Mouse (Mus musculus) liver, embryonic 16.5 days (tissue): ENCODE measurements around the gene Lekr1. TPM values are rescaled to one million over a fixed set of nuclear protein-coding genes. Genes with fewer than 3 reads are reported as not detected.
A peak's percentile ranks its signal among the peaks of the same experiment; 100 is the strongest.

Experiments
- ATAC-seq: fragments of 200-750 bp; cut with Nextera tagmentation; 2 replicates; pipeline ENCODE4 v1.8.0; 2017; ENCODE audit warnings: low read depth, mild to moderate bottlenecking, moderate number of reproducible peaks, moderate library complexity
- H3K27ac ChIP-seq: fragments of 300-500 bp; sonication (generic); 2 replicates; pipeline ENCODE4 v1.5.1; 2014; ENCODE audit warnings: mild to moderate bottlenecking, low read length
- H3K27me3 ChIP-seq: fragments of 300-500 bp; sonication (generic); 2 replicates; pipeline ENCODE4 v1.6.1; 2014; ENCODE audit warnings: low read depth, low read length, mixed read lengths; ENCODE audit not compliant: control insufficient read depth, insufficient read depth
- H3K36me3 ChIP-seq: fragments of 300-500 bp; sonication (generic); 2 replicates; pipeline ENCODE4 v1.6.1; 2014; ENCODE audit warnings: mild to moderate bottlenecking; ENCODE audit not compliant: control insufficient read depth, insufficient read depth
- H3K4me1 ChIP-seq: fragments of 300-500 bp; sonication (generic); 2 replicates; pipeline ENCODE4 v1.6.1; 2014; ENCODE audit warnings: low read depth, low read length, mixed read lengths; ENCODE audit not compliant: control insufficient read depth
- H3K4me2 ChIP-seq: fragments of 300-500 bp; sonication (generic); 2 replicates; pipeline ENCODE4 v1.6.1; 2014; ENCODE audit warnings: low read depth, low read length, mixed read lengths
- H3K4me3 ChIP-seq: fragments of 300-500 bp; sonication (generic); 2 replicates; pipeline ENCODE4 v1.5.1; 2014; ENCODE audit warnings: low read depth, mild to moderate bottlenecking, low read length
- H3K9ac ChIP-seq: fragments of 300-500 bp; sonication (generic); 2 replicates; pipeline ENCODE4 v1.6.1; 2014; ENCODE audit warnings: low read depth, low read length
- H3K9me3 ChIP-seq: fragments of 300-500 bp; sonication (generic); replicated peaks from 2 replicates; pipeline ENCODE4 v1.6.1; 2016; ENCODE audit warnings: low read length; ENCODE audit not compliant: control insufficient read depth
- WGBS: fragments of 180-500 bp; shearing (Covaris S2); extraction: QIAGEN DNeasy Blood & Tissue Kit; methylation state at CpG from one replicate; pipeline ENCODE4 v1.1.7; 2014; ENCODE audit not compliant: insufficient replicate concordance; 5-methylcytosine and 5-hydroxymethylcytosine counted together
- polyA plus RNA-seq: library from polyadenylated mRNA; unstranded; fragments of >200 nt; fragmentation: Nextera tagmentation; extraction: Ambion mirVana; gene quantifications from 2 replicates; pipeline ENCODE4 v1.2.1, GENCODE M21; 2015

Gene Lekr1
- polyA plus RNA-seq, 1 experiment from 2014 or later, result 0.94 TPM

GRCm38 (mm10) chr3:65844302-65844701 is 178.3 kb downstream of the Lekr1 start:
- Histone ChIP-seq H3K36me3 (no peaks in the 10 kb centered on the region), H3K27ac (no peak overlapping the region), H3K4me3 (no peak overlapping the region), H3K27me3 (no peaks in the 10 kb centered on the region), H3K4me2 (no peak overlapping the region), H3K4me1 (no peaks in the 10 kb centered on the region; the same call in 1 of the 2 replicates), H3K9me3 (no peaks in the 10 kb centered on the region), H3K9ac (no peak overlapping the region)
- WGBS, result 61% methylated on average over 10 of the region's 10 CpGs
- ATAC-seq, result no peak

DNA sequence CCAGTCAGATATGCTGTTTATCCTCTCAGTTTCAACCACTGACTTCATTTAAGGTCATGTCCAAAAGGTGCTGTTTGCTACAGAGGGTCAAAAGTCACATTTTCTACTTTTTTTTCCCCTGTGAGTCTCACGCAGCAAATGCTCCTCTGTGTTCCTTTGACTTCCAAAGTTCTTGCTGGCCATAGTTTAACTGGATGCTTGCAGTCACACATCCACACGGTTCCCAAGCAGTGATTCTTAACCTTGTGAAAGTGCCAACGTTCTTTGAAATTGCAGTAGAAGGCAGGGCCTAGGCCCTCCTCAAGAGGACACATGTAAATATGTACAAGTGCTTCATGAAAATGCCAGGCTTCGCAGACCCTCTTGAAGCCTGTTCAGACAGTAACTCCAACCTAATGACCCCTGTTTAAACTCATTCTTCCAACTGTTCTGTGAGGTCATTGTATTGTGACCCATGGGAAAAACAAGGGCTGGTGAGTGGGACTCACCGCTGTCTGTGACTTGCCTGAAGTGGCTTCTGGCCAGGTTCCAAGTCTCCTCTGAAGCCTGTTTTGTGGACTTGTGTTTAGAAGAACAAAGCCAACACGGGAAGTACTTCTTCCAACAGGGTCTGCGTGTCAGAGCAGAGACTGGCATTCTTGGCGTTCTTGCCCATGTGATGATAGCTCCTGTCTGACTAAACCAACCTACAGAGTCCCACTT is 179.0 kb downstream of the Lekr1 start:
- no peak overlapping the region for H3K4me3 ChIP-seq
- H3K36me3 ChIP-seq, result no peaks in the 10 kb centered on the region
- H3K27me3 ChIP-seq, result no peaks in the 10 kb centered on the region
- H3K9me3 ChIP-seq, result no peaks in the 10 kb centered on the region
- H3K4me2 ChIP-seq, result no peak overlapping the region
- no peak overlapping the region for H3K27ac ChIP-seq
- no peak for ATAC-seq
- H3K4me1 ChIP-seq, result no peaks in the 10 kb centered on the region; the same call in 1 of the 2 replicates
- WGBS, result 48% methylated on average over 8 of the region's 8 CpGs
- H3K9ac ChIP-seq, result no peak overlapping the region

GRCm38 (mm10) chr3:65847158-65847787 is 181.2 kb downstream of the Lekr1 start:
- Histone ChIP-seq H3K4me3 (no peak overlapping the region), H3K4me2 (no peak overlapping the region), H3K9me3 (no peaks in the 10 kb centered on the region), H3K9ac (no peak overlapping the region), H3K27ac (no peak overlapping the region), H3K27me3 (no peaks in the 10 kb centered on the region), H3K4me1 (no peaks in the 10 kb centered on the region; the same call in 1 of the 2 replicates), H3K36me3 (no peaks in the 10 kb centered on the region)
- no peak for ATAC-seq
- 61% methylated on average over 4 of the region's 4 CpGs for WGBS

DNA sequence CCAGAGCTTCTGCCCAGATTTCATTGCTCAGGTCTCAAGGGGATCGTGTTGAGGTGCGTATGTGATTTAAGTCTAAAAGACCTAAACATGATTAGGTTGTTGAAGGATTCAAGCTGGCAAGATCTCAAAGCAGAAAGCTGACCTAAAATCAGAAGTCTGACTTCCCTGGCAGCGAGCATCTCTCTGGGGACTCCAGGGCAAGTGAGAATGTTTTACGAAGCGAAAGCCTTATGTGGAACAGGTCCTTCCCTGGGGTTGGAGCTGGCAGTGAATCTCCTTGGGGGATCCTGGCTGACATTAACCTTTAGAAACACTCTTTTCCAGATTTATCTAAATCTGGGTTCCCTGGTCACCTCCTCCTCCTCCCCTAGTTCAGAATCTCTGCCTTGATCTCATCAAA is 187.7 kb downstream of the Lekr1 start:
- no peak overlapping the region for H3K4me2 ChIP-seq
- H3K9ac ChIP-seq, result no peak overlapping the region
- no peaks in the 10 kb centered on the region for H3K36me3 ChIP-seq
- ATAC-seq, result no peak
- no peaks in the 10 kb centered on the region for H3K9me3 ChIP-seq
- H3K27me3 ChIP-seq, result no peaks in the 10 kb centered on the region
- WGBS, result 73% methylated on average over 5 of the region's 5 CpGs
- H3K4me3 ChIP-seq, result no peak overlapping the region
- peaks cover under 1% of the 10 kb centered on the region; the same call in 1 of the 2 replicates for H3K4me1 ChIP-seq
- no peak overlapping the region for H3K27ac ChIP-seq

DNA sequence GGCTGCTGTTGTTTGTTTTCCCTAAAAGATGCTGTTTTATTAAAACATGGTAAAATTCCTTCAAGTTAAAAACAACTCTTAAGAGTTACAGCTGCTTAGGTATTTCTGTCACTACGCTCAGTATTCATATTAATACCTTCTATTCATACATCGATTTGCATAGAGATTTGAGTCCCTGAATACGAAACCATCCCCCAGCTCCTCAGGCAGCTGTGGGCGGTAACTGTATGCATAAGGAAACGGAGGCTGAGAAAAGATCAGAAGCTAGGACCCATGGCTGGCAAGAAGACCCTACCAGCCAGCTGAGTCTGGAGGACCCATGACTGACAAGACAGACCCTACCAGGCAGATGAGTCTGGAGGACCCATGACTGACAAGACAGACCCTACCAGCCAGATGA is 189.5 kb downstream of the Lekr1 start:
- H3K27ac ChIP-seq, result no peak overlapping the region
- H3K27me3 ChIP-seq, result no peaks in the 10 kb centered on the region
- no peak for ATAC-seq
- no peaks in the 10 kb centered on the region for H3K9me3 ChIP-seq
- WGBS, result 71% methylated on average over 5 of the region's 5 CpGs
- no peak overlapping the region for H3K9ac ChIP-seq
- H3K36me3 ChIP-seq, result no peaks in the 10 kb centered on the region
- H3K4me2 ChIP-seq, result no peak overlapping the region
- peaks cover 4% of the 10 kb centered on the region; the same call in 1 of the 2 replicates for H3K4me1 ChIP-seq
- H3K4me3 ChIP-seq, result no peak overlapping the region

GRCm38 (mm10) chr3:65858118-65858517 is 192.1 kb downstream of the Lekr1 start:
- no peaks in the 10 kb centered on the region for H3K9me3 ChIP-seq
- H3K4me1 ChIP-seq, result peaks cover 4% of the 10 kb centered on the region; the same call in 1 of the 2 replicates
- ATAC-seq, result no peak
- no peak overlapping the region for H3K27ac ChIP-seq
- H3K4me3 ChIP-seq, result no peak overlapping the region
- no peaks in the 10 kb centered on the region for H3K36me3 ChIP-seq
- H3K27me3 ChIP-seq, result no peaks in the 10 kb centered on the region
- H3K4me2 ChIP-seq, result no peak overlapping the region
- no peak overlapping the region for H3K9ac ChIP-seq
- 45% methylated on average over 11 of the region's 11 CpGs for WGBS

GRCm38 (mm10) chr3:65858741-65859348 is 192.8 kb downstream of the Lekr1 start:
- no peaks in the 10 kb centered on the region for H3K36me3 ChIP-seq

DNA sequence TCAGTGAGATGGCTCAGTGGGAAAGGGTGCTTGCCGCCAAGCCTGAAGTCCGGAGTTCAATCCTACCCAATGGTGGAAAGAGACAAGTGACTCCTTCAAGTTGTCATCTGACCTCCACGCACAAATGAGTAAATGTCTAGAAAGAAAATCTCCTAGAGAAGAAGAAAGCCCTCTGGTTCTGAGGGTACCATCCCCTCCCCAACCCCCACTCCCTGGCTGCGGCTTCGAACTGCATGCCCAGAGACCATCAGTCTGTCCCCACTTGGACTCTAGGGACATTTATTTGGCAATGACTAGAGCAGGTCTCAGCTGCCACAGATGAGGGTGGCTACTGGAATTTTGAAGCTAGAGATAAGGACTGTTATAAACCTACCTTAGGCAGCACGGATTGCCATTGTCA is 193.7 kb downstream of the Lekr1 start:
- H3K9me3 ChIP-seq, result no peaks in the 10 kb centered on the region
- no peak overlapping the region for H3K4me2 ChIP-seq
- H3K4me3 ChIP-seq, result no peak overlapping the region
- H3K9ac ChIP-seq, result no peak overlapping the region
- no peak for ATAC-seq
- peaks cover 4% of the 10 kb centered on the region; the same call in 1 of the 2 replicates for H3K4me1 ChIP-seq
- H3K27me3 ChIP-seq, result no peaks in the 10 kb centered on the region
- no peak overlapping the region for H3K27ac ChIP-seq
- H3K36me3 ChIP-seq, result no peaks in the 10 kb centered on the region
- WGBS, result 71% methylated on average over 6 of the region's 6 CpGs

More at GRCm38 (mm10) chr3:65858741-65859348, 192.8 kb downstream of the Lekr1 start:
- no peaks in the 10 kb centered on the region for H3K9me3 ChIP-seq
- H3K27ac ChIP-seq, result no peak overlapping the region
- ATAC-seq, result peak; percentile 28
- peaks cover 4% of the 10 kb centered on the region; the same call in 1 of the 2 replicates for H3K4me1 ChIP-seq
- WGBS, result 33% methylated on average over 13 of the region's 13 CpGs
- no peak overlapping the region for H3K9ac ChIP-seq
- no peak overlapping the region for H3K4me3 ChIP-seq
- no peaks in the 10 kb centered on the region for H3K27me3 ChIP-seq
- H3K4me2 ChIP-seq, result no peak overlapping the region

GRCm38 (mm10) chr3:65860903-65861302 is 194.9 kb downstream of the Lekr1 start:
- H3K9ac ChIP-seq, result no peak overlapping the region
- ATAC-seq, result no peak
- no peak overlapping the region for H3K27ac ChIP-seq
- no peak overlapping the region for H3K4me2 ChIP-seq
- no peaks in the 10 kb centered on the region for H3K27me3 ChIP-seq
- no peaks in the 10 kb centered on the region for H3K9me3 ChIP-seq
- H3K36me3 ChIP-seq, result no peaks in the 10 kb centered on the region
- peaks cover 4% of the 10 kb centered on the region; the same call in 1 of the 2 replicates for H3K4me1 ChIP-seq
- 32% methylated on average over 4 of the region's 4 CpGs for WGBS
- H3K4me3 ChIP-seq, result no peak overlapping the region
